Mouse (Mus musculus) small intestine, adult 2 months (tissue): Measurements from ENCODE around the gene Cep112.

Source experiments
- CTCF ChIP-seq: fragments of 200-500 bp; IDR thresholded peaks from 2 replicates; pipeline ENCODE4 v1.5.1; 2012; ENCODE audit warnings: low read depth, mild to moderate bottlenecking, control low read depth, inconsistent platforms, low read length, moderate library complexity, mixed read lengths; ENCODE audit not compliant: insufficient replicate concordance, insufficient read length; ENCODE audit errors: extremely low read depth
- POLR2A ChIP-seq: fragments of 200-500 bp; IDR thresholded peaks from 2 replicates; pipeline ENCODE4 v1.6.1; 2012; ENCODE audit warnings: low read depth, mild to moderate bottlenecking, control low read depth, inconsistent platforms, low read length, moderate library complexity

DNA sequence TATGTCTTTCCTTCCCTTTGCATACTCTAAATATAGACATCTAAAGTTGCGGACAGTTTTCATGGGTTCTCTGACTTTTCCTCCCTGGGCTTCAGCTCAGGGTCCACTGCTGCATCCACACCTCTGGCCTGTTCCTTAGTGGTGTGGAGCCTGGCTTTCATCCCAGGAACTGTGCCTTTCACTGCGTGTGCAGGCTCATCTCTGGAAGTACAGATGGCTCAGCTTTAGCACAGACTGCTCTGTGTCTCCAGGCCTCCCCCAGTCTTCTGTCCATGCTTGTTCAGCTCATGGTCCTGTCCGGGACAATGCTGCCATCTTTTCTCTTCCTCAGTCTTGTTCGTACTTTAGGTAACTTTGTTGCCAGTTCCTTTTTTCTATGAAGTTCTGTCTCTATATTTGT is 133.6 kb downstream of the Cep112 start:
- TF ChIP-seq CTCF (no peak), POLR2A (no peak)
